Mouse (Mus musculus): ENCODE results near the gene Ppbp. TPM values are rescaled to one million over a fixed set of nuclear protein-coding genes. Genes with fewer than 3 reads are reported as not detected.
A peak's percentile ranks its signal among the peaks of the same experiment; 100 is the strongest.
"Not testable (repeated sequence)": the region's sequence is repeated elsewhere in the genome, so short reads cannot be mapped to it uniquely, and the experiment has no call there.

Ppbp gene
- total RNA-seq, 2 experiments from 2014 or later = 0.36 TPM; not detected in 1

- intact Hi-C loops (cut with DNase I) = no loop called here
These were observed 17.6 kb downstream of the Ppbp start, which contains the start of gene Cxcl3 for GRCm38 (mm10) chr5:90785659-90786588. Gene Cxcl3 (plus strand): TSS chr5:90786103.

GRCm38 (mm10) chr5:90788114-90788513 lies 19.8 kb downstream of the Ppbp start:
- no peak for DNase-seq
- intact Hi-C loops (cut with DNase I) = no loop called here

More at GRCm38 (mm10) chr5:90785659-90786588, 17.6 kb downstream of the Ppbp start, which contains the start of gene Cxcl3:
- peak; percentile 24 for DNase-seq

GRCm38 (mm10) chr5:90789306-90790073 lies 21.2 kb downstream of the Ppbp start:
- intact Hi-C loops (cut with DNase I) = no loop called here
- no peak for DNase-seq

GRCm38 (mm10) chr5:90790074-90790502 lies 21.8 kb downstream of the Ppbp start:
- intact Hi-C loops (cut with DNase I) = no loop called here
- DNase-seq = no peak

- intact Hi-C loops (cut with DNase I) = no loop called here
These were observed 25.9 kb downstream of the Ppbp start, which contains the start of gene Cxcl15 for GRCm38 (mm10) chr5:90794195-90794625. Gene Cxcl15 (plus strand): TSS chr5:90794534.

GRCm38 (mm10) chr5:90795392-90795791 lies 27.1 kb downstream of the Ppbp start:
- DNase-seq; intact Hi-C loops (cut with DNase I): not testable (repeated sequence)

More at GRCm38 (mm10) chr5:90794195-90794625, 25.9 kb downstream of the Ppbp start, which contains the start of gene Cxcl15:
- DNase-seq = no peak

GRCm38 (mm10) chr5:90804574-90804973 lies 36.3 kb downstream of the Ppbp start:
- intact Hi-C loops (cut with DNase I) = no loop called here
- no peak for DNase-seq

GRCm38 (mm10) chr5:90806050-90806449 lies 37.7 kb downstream of the Ppbp start:
- intact Hi-C loops (cut with DNase I) = no loop called here
- DNase-seq = no peak

GRCm38 (mm10) chr5:90807176-90807950 lies 39.0 kb downstream of the Ppbp start:
- intact Hi-C loops (cut with DNase I) = no loop called here
- DNase-seq = no peak

Small RNA genes lying within 50 kb of the gene (microRNA-seq; reads per million reads assigned to microRNA genes)
- not detected for gene Gm24322

Other genes with a start within 250 kb of the Ppbp start
- not detected for gene Afm, start 249.6 kb upstream of the Ppbp start, total RNA-seq (2021)
- under 1 TPM; 0.54 TPM for gene 5830473C10Rik, start 207.4 kb upstream of the Ppbp start, total RNA-seq (2021)
- gene Rassf6, start 127.9 kb upstream of the Ppbp start, total RNA-seq (2021) = 1 to 10 TPM; 1.4 TPM
- gene Cxcl5, start 9.2 kb upstream of the Ppbp start, total RNA-seq (2021) = not detected
- 10 to 100 TPM in 1 of 2 experiments, 1 to 10 TPM in 1; 9.8 to 11.2 TPM for gene Pf4, start 3.9 kb downstream of the Ppbp start, total RNA-seq (2021)
- not detected for gene Cxcl3, start 17.6 kb downstream of the Ppbp start, total RNA-seq (2021)
- gene Cxcl15, start 26.0 kb downstream of the Ppbp start, total RNA-seq (2021) = not detected
- gene Cxcl1, start 122.7 kb downstream of the Ppbp start, total RNA-seq (2021) = under 1 TPM; 0.50 to 0.68 TPM
- not detected for gene Cxcl2, start 135.4 kb downstream of the Ppbp start, total RNA-seq (2021)
- gene Mthfd2l, start 162.6 kb downstream of the Ppbp start, total RNA-seq (2021) = 10 to 100 TPM; 28.8 to 29.2 TPM

Data from left cerebral cortex, postnatal 4 days (tissue).